Mouse (Mus musculus) MN1 (cell line): ENCODE measurements at regions not wholly inside any gene's neighbourhood (a gene's known extent, or its start where the extent isn't known, plus 50 kb on each side); places are given as distances from the start of the nearest gene placed in this dataset.

ENCODE experiments used
- DNase-seq: peaks from one replicate; pipeline ENCODE4 v3.0.0-alpha.2; 2016; ENCODE audit warnings: low spot score

GRCm38 (mm10) chr9:31582947-31583346 lies 118.7 kb upstream of the Tmem45b start:
- DNase-seq: no peak

- DNase-seq: no peak
Measured at GRCm38 (mm10) chr9:31578506-31579173, 114.4 kb upstream of the Tmem45b start.

- no peak for DNase-seq
Measured at GRCm38 (mm10) chr9:31577066-31577465, 112.8 kb upstream of the Tmem45b start.

GRCm38 (mm10) chr9:31567029-31567428 lies 102.8 kb upstream of the Tmem45b start:
- no peak for DNase-seq

- no peak for DNase-seq
Measured at GRCm38 (mm10) chr9:31566257-31567007, 102.2 kb upstream of the Tmem45b start.

- no peak for DNase-seq
Measured at GRCm38 (mm10) chr9:31564996-31565773, 100.9 kb upstream of the Tmem45b start.

GRCm38 (mm10) chr9:31563541-31563940 lies 99.3 kb upstream of the Tmem45b start:
- no peak for DNase-seq

GRCm38 (mm10) chr9:31560226-31560556 lies 95.9 kb upstream of the Tmem45b start:
- DNase-seq: no peak

- peak; percentile 11 for DNase-seq
Measured at GRCm38 (mm10) chr9:31559506-31560225, 95.4 kb upstream of the Tmem45b start.

GRCm38 (mm10) chr9:31543691-31544052 lies 79.4 kb upstream of the Tmem45b start:
- DNase-seq: no peak

- peak; percentile 61 for DNase-seq
Measured at GRCm38 (mm10) chr9:31542909-31543690, 78.8 kb upstream of the Tmem45b start.

GRCm38 (mm10) chr9:31541615-31542191 lies 77.4 kb upstream of the Tmem45b start:
- DNase-seq: no peak

- DNase-seq: no peak
Measured at GRCm38 (mm10) chr9:31538458-31539210, 74.4 kb upstream of the Tmem45b start.

GRCm38 (mm10) chr9:31529021-31529420 lies 64.8 kb upstream of the Tmem45b start:
- DNase-seq: no peak

GRCm38 (mm10) chr9:31527216-31527615 lies 63.0 kb upstream of the Tmem45b start:
- DNase-seq: no peak
